In the genomic region with DNA sequence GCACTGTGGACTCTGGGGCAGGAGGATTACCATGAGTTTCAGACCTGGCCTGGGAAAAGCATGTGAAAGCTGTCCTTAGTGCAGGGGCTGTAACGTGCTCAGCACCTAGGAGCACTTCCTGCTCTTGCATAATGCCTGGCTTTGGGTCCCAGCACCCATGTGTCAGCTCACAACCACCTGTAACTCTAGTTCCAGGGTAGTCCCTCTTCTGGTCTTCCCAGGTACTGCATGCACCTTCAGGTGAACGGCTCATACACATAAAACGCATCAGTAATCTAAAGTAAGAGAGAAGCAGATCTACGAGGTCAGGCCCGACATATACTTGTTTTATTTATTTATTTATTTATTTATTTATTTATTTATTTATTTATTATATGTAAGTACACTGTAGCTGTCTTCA, we compare ENCODE assay signal across 12 mouse cellular contexts. TPM values are rescaled to one million over a fixed set of nuclear protein-coding genes. Genes with fewer than 3 reads are reported as not detected.
DNase-seq lines count a peak whose midpoint lies in the region; ATAC-seq and TF ChIP-seq lines count a peak whose summit lies in the region.
"Had no signal": no experiment of that assay in that cellular context is flagged by ENCODE, and none has a peak within 500 bp of the region (broad histone marks: within the 10 kb centered on the region; RNA-seq: fewer than 3 reads in every experiment).

No protein-coding gene starts in this region.

- H3K27me3 ChIP-seq in midbrain, postnatal 0 days (ENCODE audit: insufficient read depth, low read length): no peaks in the 10 kb centered on the region
- no peaks in the 10 kb centered on the region for H3K27me3 ChIP-seq in midbrain, embryonic 10.5 days (ENCODE audit: low read depth, poor library complexity, severe bottlenecking)
- no peaks in the 10 kb centered on the region for H3K27me3 ChIP-seq in limb, embryonic 11.5 days (ENCODE audit: control insufficient read depth, insufficient read depth, low read length)
- no peaks in the 10 kb centered on the region for H3K27me3 ChIP-seq in forebrain, embryonic 16.5 days (replicated peaks; ENCODE audit: control insufficient read depth, insufficient read depth, low read length)
- H3K27me3 ChIP-seq: embryonic facial prominence, embryonic 12.5 days; limb, embryonic 12.5 days; neural tube, embryonic 15.5 days had no signal

- H3K4me3 ChIP-seq in midbrain, postnatal 0 days (ENCODE audit: low read depth, low read length): no peak overlapping the region
- no peak overlapping the region for H3K4me3 ChIP-seq in midbrain, embryonic 10.5 days
- no peak overlapping the region for H3K4me3 ChIP-seq in limb, embryonic 11.5 days (ENCODE audit: low read depth, low read length)
- no peak overlapping the region for H3K4me3 ChIP-seq in forebrain, embryonic 16.5 days (replicated peaks; ENCODE audit: low read length)
- H3K4me3 ChIP-seq: embryonic facial prominence, embryonic 12.5 days; limb, embryonic 12.5 days; neural tube, embryonic 15.5 days had no signal

- H3K4me2 ChIP-seq in midbrain, postnatal 0 days (ENCODE audit: low read depth, low read length, poor library complexity, severe bottlenecking): no peak overlapping the region
- H3K4me2 ChIP-seq in limb, embryonic 11.5 days (ENCODE audit: low read depth, severe bottlenecking): no peak overlapping the region
- H3K4me2 ChIP-seq in forebrain, embryonic 16.5 days (ENCODE audit: low read length): no peak overlapping the region
- H3K4me2 ChIP-seq: embryonic facial prominence, embryonic 12.5 days; limb, embryonic 12.5 days; neural tube, embryonic 15.5 days had no signal

- no peak overlapping the region for H3K9ac ChIP-seq in midbrain, postnatal 0 days (replicated peaks; ENCODE audit: low read length, poor library complexity, severe bottlenecking)
- no peak overlapping the region for H3K9ac ChIP-seq in limb, embryonic 11.5 days (ENCODE audit: low read length)
- no peak overlapping the region for H3K9ac ChIP-seq in forebrain, embryonic 16.5 days (replicated peaks; ENCODE audit: low read depth, low read length)
- H3K9ac ChIP-seq: embryonic facial prominence, embryonic 12.5 days; limb, embryonic 12.5 days; neural tube, embryonic 15.5 days had no signal

- no peak for ATAC-seq in midbrain, postnatal 0 days (ENCODE audit: low FRiP score)
- no peak for ATAC-seq in limb, embryonic 11.5 days (ENCODE audit: insufficient number of reproducible peaks, low FRiP score, low TSS enrichment, low read depth)
- ATAC-seq in forebrain, embryonic 16.5 days: no peak

- WGBS in midbrain, postnatal 0 days: 98% methylated on average over 5 of the region's 5 CpGs
- 92% methylated on average over 5 of the region's 5 CpGs for WGBS in midbrain, embryonic 10.5 days
- 92% methylated on average over 5 of the region's 5 CpGs for WGBS in limb, embryonic 11.5 days
- 94% methylated on average over 5 of the region's 5 CpGs for WGBS in forebrain, embryonic 16.5 days

- no peaks in the 10 kb centered on the region for H3K9me3 ChIP-seq in midbrain, postnatal 0 days (ENCODE audit: low read length)
- no peaks in the 10 kb centered on the region for H3K9me3 ChIP-seq in midbrain, embryonic 10.5 days (replicated peaks)
- no peaks in the 10 kb centered on the region for H3K9me3 ChIP-seq in limb, embryonic 11.5 days (ENCODE audit: control insufficient read depth, low read length)
- H3K9me3 ChIP-seq in forebrain, embryonic 16.5 days (ENCODE audit: control insufficient read depth, low read length): no peaks in the 10 kb centered on the region
- H3K9me3 ChIP-seq: embryonic facial prominence, embryonic 12.5 days; G1E; limb, embryonic 12.5 days; neural tube, embryonic 15.5 days had no signal

- peak; percentile 54 for TF ChIP-seq CTCF in midbrain, postnatal 0 days (IDR thresholded peaks at IDR 0.05)

- no peak overlapping the region for H3K27ac ChIP-seq in midbrain, postnatal 0 days (ENCODE audit: low read depth, low read length)
- H3K27ac ChIP-seq in midbrain, embryonic 10.5 days (replicated peaks): no peak overlapping the region
- H3K27ac ChIP-seq in limb, embryonic 11.5 days (replicated peaks; ENCODE audit: low read depth, low read length): no peak overlapping the region
- no peak overlapping the region for H3K27ac ChIP-seq in forebrain, embryonic 16.5 days (ENCODE audit: low read length)
- H3K27ac ChIP-seq: embryonic facial prominence, embryonic 12.5 days; limb, embryonic 12.5 days; neural tube, embryonic 15.5 days had no signal

- H3K36me3 ChIP-seq in midbrain, postnatal 0 days (ENCODE audit: insufficient read depth, low read length): peaks cover 74% of the 10 kb centered on the region
- H3K36me3 ChIP-seq in midbrain, embryonic 10.5 days: peaks cover 95% of the 10 kb centered on the region
- peaks cover 32% of the 10 kb centered on the region for H3K36me3 ChIP-seq in limb, embryonic 11.5 days (ENCODE audit: control insufficient read depth, insufficient read depth, low read length)
- peaks cover 32% of the 10 kb centered on the region for H3K36me3 ChIP-seq in forebrain, embryonic 16.5 days (ENCODE audit: control insufficient read depth, insufficient read depth)

- no peaks in the 10 kb centered on the region for H3K4me1 ChIP-seq in midbrain, postnatal 0 days (ENCODE audit: insufficient read depth, low read length)
- peaks cover 4% of the 10 kb centered on the region; the same call in 1 of the 2 replicates for H3K4me1 ChIP-seq in midbrain, embryonic 10.5 days
- no peaks in the 10 kb centered on the region for H3K4me1 ChIP-seq in limb, embryonic 11.5 days (ENCODE audit: control insufficient read depth, insufficient read depth, low read length)
- H3K4me1 ChIP-seq in forebrain, embryonic 16.5 days (replicated peaks; ENCODE audit: control insufficient read depth, insufficient read depth, low read length): no peaks in the 10 kb centered on the region
- H3K4me1 ChIP-seq: embryonic facial prominence, embryonic 12.5 days; limb, embryonic 12.5 days; neural tube, embryonic 15.5 days had no signal

- DNase-seq in cerebellum, adult 9-10 months: peak; percentile 22
- no peak for DNase-seq in cerebellum, adult 11-12 months
- no peak for DNase-seq in midbrain, postnatal 0 days (ENCODE audit: low spot score)
- no peak for DNase-seq in midbrain, embryonic 10.5 days (ENCODE audit: low spot score)
- DNase-seq in limb, embryonic 11.5 days (ENCODE audit: low spot score): peak; percentile 44
- peak; percentile 29 for DNase-seq in thymus, postnatal 25 days
- no peak for DNase-seq in gastrocnemius, postnatal 4 days (ENCODE audit: low spot score in 2 of 2)

RNA-seq across cellular contexts. Expression of a gene that starts 10.8 kb away (rescaled TPM):
- 17.0 and 21.0 TPM in 2 replicates for total RNA-seq in midbrain, postnatal 0 days (2014; rRNA removed)
- 1.8 and 2.4 TPM in 2 replicates for polyA plus RNA-seq in midbrain, postnatal 0 days (2015; fragmentation: Nextera tagmentation; extraction: Ambion mirVana)
- 1.4 and 1.8 TPM in 2 replicates for polyA plus RNA-seq in midbrain, embryonic 10.5 days (2016; fragmentation: Nextera tagmentation; extraction: Ambion mirVana)
- polyA plus RNA-seq in limb, embryonic 11.5 days (2014; fragmentation: Nextera tagmentation; extraction: Ambion mirVana): 2.2 and 2.3 TPM in 2 replicates
- 1 to 10 TPM; 4.3 to 5.7 TPM for total RNA-seq in gastrocnemius, postnatal 4 days (2021)
- 3.4 and 4.9 TPM in 2 replicates for polyA plus RNA-seq in forebrain, embryonic 16.5 days (2015; fragmentation: Nextera tagmentation; extraction: Ambion mirVana)

RNA-seq across cellular contexts. Expression of a gene that starts 10.8 kb away (rescaled TPM):
- total RNA-seq in midbrain, postnatal 0 days (2014; rRNA removed): 0.71 TPM in 1 of 2 replicates, not detected in the other
- not detected in 2 replicates for polyA plus RNA-seq in midbrain, postnatal 0 days (2015; fragmentation: Nextera tagmentation; extraction: Ambion mirVana)
- not detected in 2 replicates for polyA plus RNA-seq in midbrain, embryonic 10.5 days (2016; fragmentation: Nextera tagmentation; extraction: Ambion mirVana)
- not detected in 2 replicates for polyA plus RNA-seq in limb, embryonic 11.5 days (2014; fragmentation: Nextera tagmentation; extraction: Ambion mirVana)
- not detected for total RNA-seq in gastrocnemius, postnatal 4 days (2021)
- not detected in 2 replicates for polyA plus RNA-seq in forebrain, embryonic 16.5 days (2015; fragmentation: Nextera tagmentation; extraction: Ambion mirVana)
- total RNA-seq: G1E had no signal
- polyA plus RNA-seq: G1E; limb, embryonic 12.5 days; neural tube, embryonic 15.5 days had no signal

RNA-seq across cellular contexts. Expression of a gene that starts 11.2 kb away (rescaled TPM):
- total RNA-seq in midbrain, postnatal 0 days (2014; rRNA removed): 72.7 and 78.0 TPM in 2 replicates
- polyA plus RNA-seq in midbrain, postnatal 0 days (2015; fragmentation: Nextera tagmentation; extraction: Ambion mirVana): 45.3 and 45.8 TPM in 2 replicates
- 45.5 and 49.4 TPM in 2 replicates for polyA plus RNA-seq in midbrain, embryonic 10.5 days (2016; fragmentation: Nextera tagmentation; extraction: Ambion mirVana)
- polyA plus RNA-seq in limb, embryonic 11.5 days (2014; fragmentation: Nextera tagmentation; extraction: Ambion mirVana): 54.5 and 57.9 TPM in 2 replicates
- 10 to 100 TPM; 79.0 to 81.4 TPM for total RNA-seq in gastrocnemius, postnatal 4 days (2021)
- polyA plus RNA-seq in forebrain, embryonic 16.5 days (2015; fragmentation: Nextera tagmentation; extraction: Ambion mirVana): 66.8 and 67.8 TPM in 2 replicates

RNA-seq across cellular contexts. Expression of a gene that starts 31.3 kb away (rescaled TPM):
- total RNA-seq in midbrain, postnatal 0 days (2014; rRNA removed): not detected in 2 replicates
- polyA plus RNA-seq in midbrain, postnatal 0 days (2015; fragmentation: Nextera tagmentation; extraction: Ambion mirVana): not detected in 2 replicates
- polyA plus RNA-seq in midbrain, embryonic 10.5 days (2016; fragmentation: Nextera tagmentation; extraction: Ambion mirVana): 0.04 TPM in 1 of 2 replicates, not detected in the other
- not detected in 2 replicates for polyA plus RNA-seq in limb, embryonic 11.5 days (2014; fragmentation: Nextera tagmentation; extraction: Ambion mirVana)
- total RNA-seq in gastrocnemius, postnatal 4 days (2021): not detected
- polyA plus RNA-seq in forebrain, embryonic 16.5 days (2015; fragmentation: Nextera tagmentation; extraction: Ambion mirVana): 0.08 TPM in 1 of 2 replicates, not detected in the other
- total RNA-seq: G1E had no signal
- polyA plus RNA-seq: embryonic facial prominence, embryonic 12.5 days; G1E; neural tube, embryonic 15.5 days had no signal

RNA-seq across cellular contexts. Expression of a gene that starts 59.1 kb away (rescaled TPM):
- total RNA-seq in midbrain, postnatal 0 days (2014; rRNA removed): 104 TPM in 2 replicates
- polyA plus RNA-seq in midbrain, postnatal 0 days (2015; fragmentation: Nextera tagmentation; extraction: Ambion mirVana): 139 and 147 TPM in 2 replicates
- 104 and 111 TPM in 2 replicates for polyA plus RNA-seq in midbrain, embryonic 10.5 days (2016; fragmentation: Nextera tagmentation; extraction: Ambion mirVana)
- polyA plus RNA-seq in limb, embryonic 11.5 days (2014; fragmentation: Nextera tagmentation; extraction: Ambion mirVana): 80.1 and 111 TPM in 2 replicates
- 100 to 1,000 TPM; 140 to 143 TPM for total RNA-seq in gastrocnemius, postnatal 4 days (2021)
- polyA plus RNA-seq in forebrain, embryonic 16.5 days (2015; fragmentation: Nextera tagmentation; extraction: Ambion mirVana): 99.2 and 102 TPM in 2 replicates

Comparison
In these comparisons a context has a peak if more than half of its experiments do, and no peak if none do; other contexts are left out.
1. DNase-seq: peak in cerebellum, adult 9-10 months (single experiment), limb, embryonic 11.5 days (single experiment) and thymus, postnatal 25 days (single experiment); none in cerebellum, adult 11-12 months (single experiment), midbrain, postnatal 0 days (single experiment), midbrain, embryonic 10.5 days (single experiment) and gastrocnemius, postnatal 4 days (0 of 2).